Mouse (Mus musculus) adrenal gland, adult 10 weeks (tissue): ENCODE results near the gene Gm12166. TPM values are rescaled to one million over a fixed set of nuclear protein-coding genes. Genes with fewer than 3 reads are reported as not detected.

Experiments
- polyA plus RNA-seq: library from polyadenylated mRNA; stranded (reverse); fragments of 350-450 nt; fragmentation: Illumina TruSeq; extraction: RNeasy Lipid Tissue Mini Kit (QIAGEN cat#74804); gene quantifications from one replicate; pipeline ENCODE4 v1.2.3, GENCODE M21; 2014; ENCODE audit warnings: low read depth, low replicate concordance

The Gm12166 gene
- polyA plus RNA-seq = 1.4 TPM

DNA sequence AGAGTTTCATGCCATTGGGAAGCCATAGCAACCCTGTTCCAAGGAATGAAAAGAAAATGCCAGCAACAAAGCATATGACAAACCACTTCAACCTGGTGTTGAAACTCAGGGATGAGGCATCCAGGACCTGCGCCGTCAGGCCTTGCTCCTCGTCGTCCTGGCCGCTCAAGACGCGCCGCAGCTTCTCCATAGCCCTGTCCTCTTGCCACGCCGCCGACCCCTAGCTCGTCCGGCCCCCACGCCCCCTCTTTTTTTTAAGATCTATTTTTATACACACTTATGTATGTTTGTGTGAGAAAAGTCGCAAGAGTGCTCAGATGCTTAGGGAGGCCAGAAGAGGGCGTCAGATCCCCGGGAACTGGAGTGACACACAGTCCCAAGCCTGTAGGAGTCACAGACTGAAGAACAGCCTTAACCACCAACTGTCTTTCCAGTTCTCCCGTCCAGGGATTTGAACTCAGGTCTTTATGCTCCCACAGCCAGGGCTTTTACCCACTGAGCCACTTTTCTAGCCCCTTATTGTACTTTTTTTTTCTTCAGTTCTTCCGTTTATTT, at the start of gene Gm12166:
Gene Gm12166, minus strand, starts transcription at position 217 of the 555 bp plus-strand sequence.

DNA sequence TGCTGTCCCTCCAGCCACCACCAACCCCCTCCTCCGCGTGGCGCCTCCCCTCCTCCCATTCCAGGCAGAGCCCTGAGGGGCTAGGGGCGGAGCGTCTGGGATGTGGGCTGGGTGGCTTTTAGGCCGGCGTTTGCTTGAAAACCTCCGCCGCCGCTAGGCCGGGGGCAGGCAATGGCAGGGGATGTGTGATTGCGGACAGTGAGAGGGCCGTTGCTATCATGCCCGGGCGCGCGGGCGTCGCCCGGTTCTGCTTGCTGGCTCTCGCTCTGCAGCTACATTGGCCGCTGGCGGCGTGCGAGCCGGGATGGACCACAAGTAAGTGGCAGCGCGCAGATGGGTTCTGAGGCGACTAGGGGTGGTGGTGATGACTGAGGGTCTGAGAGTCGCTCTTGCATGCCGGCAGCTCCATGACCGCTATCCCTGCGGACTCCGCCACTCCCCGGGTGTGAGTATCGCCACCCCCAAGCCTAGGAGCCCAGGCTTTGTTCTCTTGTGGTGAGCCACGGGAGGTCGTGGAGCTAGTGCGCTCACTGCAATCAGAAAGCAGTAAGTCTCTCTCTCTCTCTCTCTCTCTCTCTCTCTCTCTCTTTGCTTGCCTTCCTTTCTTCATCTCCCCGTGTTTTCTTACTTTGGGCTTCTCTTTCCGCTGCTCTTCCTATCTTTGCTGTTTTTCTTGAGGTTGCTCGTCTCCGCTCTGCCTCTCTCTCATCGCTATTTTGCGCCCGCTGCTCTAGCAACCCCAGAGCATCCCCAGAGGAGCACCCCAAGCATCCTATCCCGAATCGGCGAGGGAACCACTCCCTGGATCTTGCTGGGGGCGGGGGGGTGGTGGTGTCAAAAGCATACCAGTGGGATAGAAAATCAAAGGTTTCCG, 4.0 kb upstream of the Gm12166 start, which contains the start of gene Adam19:
Gene Adam19, plus strand, starts transcription at position 97 of the 874 bp plus-strand sequence.

Other genes starting within 250 kb of the Gm12166 start
- gene Clint1, start 200.3 kb downstream of the Gm12166 start, polyA plus RNA-seq = 110 TPM
- gene Lsm11, start 107.4 kb downstream of the Gm12166 start, polyA plus RNA-seq = 4.3 TPM
- gene Thg1l, start 96.8 kb downstream of the Gm12166 start, polyA plus RNA-seq = 12.9 TPM
- gene Sox30, start 72.0 kb downstream of the Gm12166 start, polyA plus RNA-seq = not detected
- gene Adam19, start 3.7 kb upstream of the Gm12166 start, polyA plus RNA-seq = 1.7 TPM
- not detected for gene Nipal4, start 114.2 kb upstream of the Gm12166 start, polyA plus RNA-seq
- not detected for gene Fndc9, start 183.2 kb upstream of the Gm12166 start, polyA plus RNA-seq